Mouse (Mus musculus): ENCODE data around the gene Rps8. TPM values are rescaled to one million over a fixed set of nuclear protein-coding genes. Genes with fewer than 3 reads are reported as not detected.

Gene Rps8
- polyA plus RNA-seq, 1 experiment from 2014 or later = 478 TPM

GRCm38 (mm10) chr4:117120445-117121414 is 35.3 kb downstream of the Rps8 start:
- no peaks in the 10 kb centered on the region for H3K36me3 ChIP-seq
- H3K27ac ChIP-seq (replicated peaks) = peak overlapping the region; percentile 92
- H3K4me3 ChIP-seq = peak overlapping the region; percentile 63
- ATAC-seq (replicated peaks) = peak; percentile 96
- H3K4me2 ChIP-seq (replicated peaks) = peak overlapping the region; percentile 100
- peaks cover 22% of the 10 kb centered on the region for H3K4me1 ChIP-seq
- WGBS = under 1% methylated on average over 69 of the region's 69 CpGs
- no peaks in the 10 kb centered on the region for H3K9me3 ChIP-seq
- no peaks in the 10 kb centered on the region for H3K27me3 ChIP-seq
- peak overlapping the region; percentile 65 for H3K9ac ChIP-seq (replicated peaks)

DNA sequence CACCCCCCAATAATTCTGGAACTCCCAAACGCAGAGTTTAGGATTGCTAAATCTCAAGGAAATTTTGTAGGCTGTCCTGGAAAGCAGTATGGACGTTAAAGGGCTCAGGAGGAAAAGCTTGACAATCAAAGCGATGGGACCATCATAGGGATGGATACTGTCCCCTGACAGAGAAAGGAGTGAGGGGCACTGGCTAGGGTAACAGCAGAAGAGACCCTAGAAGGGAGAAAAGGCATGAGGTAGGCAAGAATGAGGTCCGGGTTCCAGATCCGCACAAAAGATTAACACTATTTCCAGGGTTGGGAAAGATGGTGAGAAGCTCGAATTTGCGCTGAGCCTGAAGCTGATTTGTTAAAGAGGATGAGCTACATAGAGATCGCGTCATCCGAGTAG is 36.0 kb downstream of the Rps8 start:
- Histone ChIP-seq H3K4me1 (peaks cover 15% of the 10 kb centered on the region), H3K9ac (replicated peaks) (peak overlapping the region; percentile 65), H3K4me2 (replicated peaks) (peak overlapping the region; percentile 100), H3K9me3 (no peaks in the 10 kb centered on the region), H3K27ac (replicated peaks) (peak overlapping the region; percentile 92), H3K27me3 (no peaks in the 10 kb centered on the region), H3K4me3 (peak overlapping the region; percentile 63), H3K36me3 (no peaks in the 10 kb centered on the region)
- ATAC-seq (replicated peaks) = peak; percentile 46; the same call in 1 of the 2 replicates
- 7% methylated on average over 10 of the region's 10 CpGs for WGBS

- WGBS = 69% methylated on average over 5 of the region's 5 CpGs
- Histone ChIP-seq H3K4me2 (replicated peaks) (peak overlapping the region; percentile 100), H3K9ac (replicated peaks) (peak overlapping the region; percentile 65), H3K9me3 (no peaks in the 10 kb centered on the region), H3K4me3 (peak overlapping the region; percentile 63), H3K27me3 (no peaks in the 10 kb centered on the region), H3K27ac (replicated peaks) (peak overlapping the region; percentile 92), H3K4me1 (peaks cover 12% of the 10 kb centered on the region), H3K36me3 (no peaks in the 10 kb centered on the region)
- 0 out of 2 replicates have a peak, but pooled peaks have one; percentile 1 for ATAC-seq (replicated peaks)
Observed at GRCm38 (mm10) chr4:117119636-117120035, 36.4 kb downstream of the Rps8 start.

DNA sequence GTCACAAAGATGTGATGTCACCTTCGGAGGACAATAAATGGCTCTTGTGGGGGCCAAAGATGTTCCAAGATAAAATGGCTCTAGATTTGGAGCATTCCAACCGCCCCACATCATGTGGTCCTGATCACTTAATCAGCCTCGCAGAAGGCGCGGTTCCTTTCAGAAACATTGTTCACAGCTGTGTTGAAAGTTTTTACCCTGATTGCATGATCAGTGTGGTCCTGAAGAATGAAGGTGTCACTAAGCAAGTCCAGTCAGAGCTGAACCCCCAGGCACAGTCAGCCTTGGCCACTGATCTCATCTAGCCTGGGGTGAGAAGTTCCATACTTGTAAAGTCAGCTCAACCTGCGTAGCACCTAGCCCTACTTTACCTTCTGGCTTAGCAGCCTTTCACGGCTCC is 38.1 kb downstream of the Rps8 start:
- no peak overlapping the region for H3K4me3 ChIP-seq
- peaks cover 12% of the 10 kb centered on the region for H3K4me1 ChIP-seq
- no peak overlapping the region for H3K27ac ChIP-seq (replicated peaks)
- no peaks in the 10 kb centered on the region for H3K36me3 ChIP-seq
- ATAC-seq (replicated peaks) = no peak
- H3K4me2 ChIP-seq (replicated peaks) = no peak overlapping the region
- H3K27me3 ChIP-seq = no peaks in the 10 kb centered on the region
- H3K9me3 ChIP-seq = no peaks in the 10 kb centered on the region
- no peak overlapping the region for H3K9ac ChIP-seq (replicated peaks)
- 93% methylated on average over 7 of the region's 7 CpGs for WGBS

DNA sequence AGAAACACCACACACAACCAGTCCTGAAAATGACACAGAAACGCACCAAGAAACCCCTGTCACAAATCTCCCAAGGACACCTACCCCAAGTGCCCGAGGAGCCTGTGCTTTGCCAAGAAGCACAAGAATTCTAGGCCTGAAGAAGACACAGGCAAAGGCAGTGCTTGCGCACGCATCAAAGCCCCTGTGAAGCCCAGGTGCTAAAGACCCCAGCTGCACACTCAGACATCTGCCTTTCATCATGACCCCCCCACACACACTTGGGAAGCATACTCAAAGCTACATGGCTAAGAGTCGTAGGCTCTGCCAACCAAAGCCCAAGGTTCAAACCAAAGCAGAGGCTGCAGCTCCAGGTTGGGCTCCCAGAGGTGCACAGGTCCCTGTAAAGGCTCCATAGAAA is 40.5 kb downstream of the Rps8 start:
- no peaks in the 10 kb centered on the region for H3K27me3 ChIP-seq
- 92% methylated on average over 5 of the region's 5 CpGs for WGBS
- ATAC-seq (replicated peaks) = no peak

GRCm38 (mm10) chr4:117113237-117113636 is 42.8 kb downstream of the Rps8 start:
- no peak overlapping the region for H3K4me2 ChIP-seq (replicated peaks)
- ATAC-seq (replicated peaks) = no peak
- no peaks in the 10 kb centered on the region for H3K27me3 ChIP-seq
- WGBS = 61% methylated on average over 1 of the region's 1 CpGs
- no peaks in the 10 kb centered on the region for H3K4me1 ChIP-seq
- H3K4me3 ChIP-seq = no peak overlapping the region
- no peaks in the 10 kb centered on the region; the same call in 1 of the 2 replicates for H3K36me3 ChIP-seq
- H3K27ac ChIP-seq (replicated peaks) = no peak overlapping the region
- H3K9ac ChIP-seq (replicated peaks) = no peak overlapping the region
- no peaks in the 10 kb centered on the region for H3K9me3 ChIP-seq

More for the DNA sequence above, 40.5 kb downstream of the Rps8 start:
- no peaks in the 10 kb centered on the region for H3K36me3 ChIP-seq
- H3K4me2 ChIP-seq (replicated peaks) = no peak overlapping the region
- H3K4me3 ChIP-seq = no peak overlapping the region
- H3K9ac ChIP-seq (replicated peaks) = no peak overlapping the region
- H3K4me1 ChIP-seq = peaks cover 6% of the 10 kb centered on the region
- no peaks in the 10 kb centered on the region for H3K9me3 ChIP-seq
- no peak overlapping the region for H3K27ac ChIP-seq (replicated peaks)

DNA sequence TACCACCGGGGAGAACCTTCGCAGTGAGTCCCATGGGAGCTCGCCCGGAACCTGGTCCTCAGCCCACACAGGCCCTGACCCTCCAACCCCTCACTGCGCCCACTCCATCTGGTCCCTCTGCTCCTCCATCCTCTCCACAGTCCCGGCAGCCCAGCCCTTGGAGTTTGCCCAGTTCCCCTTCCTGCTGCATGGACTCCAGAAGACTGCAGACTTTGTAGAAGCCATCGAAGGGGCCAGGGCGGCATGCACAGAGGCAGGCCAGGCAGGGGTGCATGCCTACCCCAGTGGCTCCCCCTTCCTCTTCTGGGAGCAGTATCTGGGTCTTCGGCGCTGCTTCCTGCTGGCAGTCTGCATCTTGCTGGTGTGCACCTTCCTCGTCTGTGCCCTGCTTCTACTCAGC is 45.1 kb downstream of the Rps8 start:
- Histone ChIP-seq H3K4me1 (no peaks in the 10 kb centered on the region), H3K27me3 (no peaks in the 10 kb centered on the region), H3K4me3 (no peak overlapping the region), H3K27ac (replicated peaks) (no peak overlapping the region), H3K4me2 (replicated peaks) (no peak overlapping the region), H3K9ac (replicated peaks) (no peak overlapping the region), H3K36me3 (no peaks in the 10 kb centered on the region; the same call in 1 of the 2 replicates), H3K9me3 (no peaks in the 10 kb centered on the region)
- no peak for ATAC-seq (replicated peaks)
- WGBS = 92% methylated on average over 11 of the region's 11 CpGs

- 92% methylated on average over 13 of the region's 13 CpGs for WGBS
- Histone ChIP-seq H3K4me3 (no peak overlapping the region), H3K4me1 (peaks cover 6% of the 10 kb centered on the region; the same call in 1 of the 2 replicates), H3K27me3 (no peaks in the 10 kb centered on the region), H3K9ac (replicated peaks) (no peak overlapping the region), H3K9me3 (no peaks in the 10 kb centered on the region), H3K4me2 (replicated peaks) (no peak overlapping the region), H3K27ac (replicated peaks) (no peak overlapping the region), H3K36me3 (no peaks in the 10 kb centered on the region; the same call in 1 of the 2 replicates)
- ATAC-seq (replicated peaks) = no peak
Observed at GRCm38 (mm10) chr4:117110249-117110648, 45.8 kb downstream of the Rps8 start.

DNA sequence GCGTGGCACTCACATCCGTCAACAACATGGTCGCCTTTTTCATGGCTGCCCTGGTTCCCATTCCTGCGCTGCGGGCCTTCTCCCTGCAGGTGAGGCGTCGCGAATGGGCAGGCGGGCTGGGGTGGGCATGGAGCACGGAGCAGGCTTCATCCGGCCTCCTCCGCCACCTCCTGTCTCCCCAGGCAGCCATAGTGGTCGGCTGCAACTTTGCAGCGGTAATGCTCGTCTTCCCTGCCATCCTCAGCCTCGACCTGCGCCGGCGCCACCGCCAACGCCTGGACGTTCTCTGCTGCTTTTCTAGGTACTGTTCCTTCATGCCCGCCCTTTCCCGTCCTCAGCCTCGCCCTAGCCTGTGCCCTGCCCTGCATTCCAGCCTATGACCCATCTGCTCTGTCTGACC is 46.7 kb downstream of the Rps8 start:
- Histone ChIP-seq H3K27me3 (no peaks in the 10 kb centered on the region), H3K4me3 (no peak overlapping the region), H3K27ac (replicated peaks) (no peak overlapping the region), H3K9me3 (no peaks in the 10 kb centered on the region), H3K4me2 (replicated peaks) (no peak overlapping the region), H3K4me1 (peaks cover 10% of the 10 kb centered on the region; the same call in 1 of the 2 replicates), H3K9ac (replicated peaks) (no peak overlapping the region), H3K36me3 (no peaks in the 10 kb centered on the region; the same call in 1 of the 2 replicates)
- WGBS = 92% methylated on average over 25 of the region's 25 CpGs
- ATAC-seq (replicated peaks) = no peak; the same call in 1 of the 2 replicates

DNA sequence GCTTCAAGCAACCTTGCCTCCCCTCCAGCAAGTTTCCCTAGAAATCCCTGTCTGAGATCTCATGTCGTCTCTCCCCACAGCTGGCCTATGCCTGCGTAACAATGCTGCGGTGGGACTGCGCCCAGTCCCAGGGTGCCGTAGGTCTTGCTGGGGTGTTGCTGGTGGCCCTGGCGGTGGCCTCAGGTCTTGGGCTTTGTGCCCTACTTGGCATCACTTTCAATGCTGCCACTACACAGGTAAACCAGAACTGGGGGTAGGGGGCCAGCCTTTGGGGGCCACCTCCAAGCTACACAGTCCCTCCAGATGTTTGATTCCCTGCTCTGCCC is 47.6 kb downstream of the Rps8 start:
- no peak overlapping the region for H3K27ac ChIP-seq (replicated peaks)
- H3K9me3 ChIP-seq = no peaks in the 10 kb centered on the region
- H3K4me2 ChIP-seq (replicated peaks) = no peak overlapping the region
- no peaks in the 10 kb centered on the region for H3K27me3 ChIP-seq
- no peaks in the 10 kb centered on the region; the same call in 1 of the 2 replicates for H3K36me3 ChIP-seq
- no peak overlapping the region for H3K4me3 ChIP-seq
- H3K4me1 ChIP-seq = peaks cover 10% of the 10 kb centered on the region; the same call in 1 of the 2 replicates
- H3K9ac ChIP-seq (replicated peaks) = no peak overlapping the region
- WGBS = 98% methylated on average over 6 of the region's 6 CpGs
- no peak for ATAC-seq (replicated peaks)

- Histone ChIP-seq H3K9ac (replicated peaks) (no peak overlapping the region), H3K9me3 (no peaks in the 10 kb centered on the region), H3K4me1 (peaks cover 10% of the 10 kb centered on the region; the same call in 1 of the 2 replicates), H3K36me3 (no peaks in the 10 kb centered on the region; the same call in 1 of the 2 replicates), H3K27ac (replicated peaks) (no peak overlapping the region), H3K4me3 (no peak overlapping the region), H3K4me2 (replicated peaks) (no peak overlapping the region), H3K27me3 (no peaks in the 10 kb centered on the region)
- 88% methylated on average over 18 of the region's 18 CpGs for WGBS
- ATAC-seq (replicated peaks) = no peak
Observed at GRCm38 (mm10) chr4:117107813-117108523, 48.1 kb downstream of the Rps8 start.

DNA sequence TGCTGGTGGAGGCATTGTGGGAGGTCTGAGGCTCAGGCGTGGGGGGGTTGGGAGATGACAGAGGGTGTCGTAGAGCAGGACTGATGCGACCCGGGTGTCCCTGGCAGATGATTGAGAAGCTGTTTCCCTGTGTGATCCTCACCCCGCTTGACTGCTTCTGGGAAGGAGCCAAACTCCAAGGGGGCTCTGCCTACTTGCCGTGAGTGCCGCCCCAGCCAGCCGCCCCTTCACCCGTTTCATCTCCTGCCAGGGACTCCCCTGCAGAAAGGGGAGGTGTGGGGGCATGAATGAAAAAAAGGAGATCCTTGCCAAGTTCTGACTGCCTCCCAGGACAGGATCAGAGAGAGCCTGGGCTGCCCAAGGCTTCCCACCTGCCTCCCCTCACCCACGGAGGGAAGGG is 50.9 kb downstream of the Rps8 start:
- no peak overlapping the region; the same call in 1 of the 2 replicates for H3K9ac ChIP-seq (replicated peaks)
- no peaks in the 10 kb centered on the region; the same call in 1 of the 2 replicates for H3K36me3 ChIP-seq
- WGBS = 35% methylated on average over 10 of the region's 10 CpGs
- H3K27me3 ChIP-seq = no peaks in the 10 kb centered on the region
- H3K4me1 ChIP-seq = peaks cover 14% of the 10 kb centered on the region; the same call in 1 of the 2 replicates
- no peak overlapping the region for H3K4me2 ChIP-seq (replicated peaks)
- no peak overlapping the region for H3K27ac ChIP-seq (replicated peaks)
- no peaks in the 10 kb centered on the region for H3K9me3 ChIP-seq
- H3K4me3 ChIP-seq = no peak overlapping the region
- ATAC-seq (replicated peaks) = no peak

All from forebrain, embryonic 15.5 days (tissue).